Mouse (Mus musculus): Measurements from ENCODE around the gene Sema3e. TPM values are rescaled to one million over a fixed set of nuclear protein-coding genes. Genes with fewer than 3 reads are reported as not detected.

Gene Sema3e
- polyA plus RNA-seq, 1 experiment from 2014 or later, result 0.02 TPM

DNA sequence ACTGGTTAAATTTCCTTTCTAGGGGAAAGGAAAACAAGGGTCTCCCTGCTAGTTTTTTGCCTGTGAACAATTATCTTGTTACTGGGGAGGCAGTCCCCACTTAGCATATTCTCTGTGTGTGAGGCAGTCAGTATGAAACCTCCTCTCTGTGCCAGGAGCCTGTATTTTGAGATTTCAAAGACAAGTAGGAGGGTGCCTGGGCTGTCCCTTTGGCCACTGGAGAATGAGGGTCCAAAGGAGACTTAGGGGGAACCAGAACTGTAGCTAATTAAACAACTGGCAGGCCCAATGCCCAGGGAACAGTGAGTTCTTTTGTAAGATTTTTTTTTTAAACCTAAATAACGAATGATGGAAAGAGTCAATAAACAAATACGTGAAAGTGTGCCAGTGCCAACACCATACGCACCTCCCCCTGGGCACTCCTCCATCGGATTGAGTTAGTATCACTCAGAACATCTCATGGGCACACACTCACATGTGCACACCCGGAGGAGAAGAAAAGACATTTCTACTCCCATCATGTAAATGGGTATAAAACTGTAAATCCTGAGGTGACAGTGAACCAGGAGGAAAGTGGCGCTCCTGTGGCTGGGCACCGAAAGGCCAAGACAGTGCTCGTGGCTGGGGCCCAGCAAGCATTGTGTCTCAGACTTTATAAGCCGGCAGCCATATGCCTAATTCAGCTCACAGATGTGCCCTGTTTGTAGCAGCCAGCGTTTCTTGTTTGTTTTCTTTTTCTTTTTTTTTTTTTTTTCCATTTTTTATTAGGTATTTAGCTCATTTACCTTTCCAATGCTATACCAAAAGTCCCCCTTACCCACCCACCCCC is 148.5 kb downstream of the Sema3e start:
- Histone ChIP-seq H3K4me2 (ENCODE audit: low read depth, low read length) (no peak overlapping the region), H3K9me3 (ENCODE audit: low read length) (no peaks in the 10 kb centered on the region)
- DNase-seq, result no peak

DNA sequence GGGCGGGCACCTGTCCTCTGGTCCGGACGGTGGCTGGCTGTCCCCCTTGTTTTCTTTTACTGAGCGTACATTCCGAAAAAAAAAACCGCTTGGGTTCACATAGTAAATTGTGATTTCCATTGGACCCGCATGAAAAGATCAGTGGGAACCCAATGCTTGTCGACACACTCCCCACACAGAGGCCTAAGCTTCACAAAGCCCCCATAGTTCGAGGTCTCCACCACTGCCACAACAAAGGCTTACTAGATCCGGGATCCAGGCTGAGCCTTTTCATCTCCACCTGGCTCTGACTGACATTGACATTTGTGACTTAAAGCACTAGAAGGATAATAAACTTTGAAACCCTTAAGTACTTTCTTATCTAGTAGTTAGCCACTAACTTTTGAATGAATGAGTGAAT is 155.5 kb downstream of the Sema3e start:
- Histone ChIP-seq H3K27me3 (ENCODE audit: insufficient read depth, low read length) (no peaks in the 10 kb centered on the region), H3K27ac (ENCODE audit: low read depth) (no peak overlapping the region), H3K36me3 (replicated peaks; ENCODE audit: insufficient read depth, low read length) (no peaks in the 10 kb centered on the region), H3K9ac (replicated peaks) (no peak overlapping the region), H3K4me2 (ENCODE audit: low read depth, low read length) (no peak overlapping the region), H3K9me3 (ENCODE audit: low read length) (no peaks in the 10 kb centered on the region), H3K4me1 (ENCODE audit: insufficient read depth) (no peaks in the 10 kb centered on the region), H3K4me3 (ENCODE audit: low read depth, low read length) (no peak overlapping the region)
- no peak for ATAC-seq
- WGBS (ENCODE audit: insufficient replicate concordance), result 87% methylated on average over 10 of the region's 10 CpGs
- no peak for DNase-seq
- TF ChIP-seq CTCF (IDR thresholded peaks at IDR 0.05; ENCODE audit: low read depth) (no peak), EP300 (IDR thresholded peaks at IDR 0.05; ENCODE audit: low read depth) (no peak)

More for the DNA sequence above, 148.5 kb downstream of the Sema3e start:
- H3K27ac ChIP-seq (ENCODE audit: low read depth), result no peak overlapping the region
- no peaks in the 10 kb centered on the region for H3K4me1 ChIP-seq (ENCODE audit: insufficient read depth)
- H3K36me3 ChIP-seq (replicated peaks; ENCODE audit: insufficient read depth, low read length), result no peaks in the 10 kb centered on the region
- TF ChIP-seq EP300 (IDR thresholded peaks at IDR 0.05; ENCODE audit: low read depth) (no peak), CTCF (IDR thresholded peaks at IDR 0.05; ENCODE audit: low read depth) (no peak)
- no peaks in the 10 kb centered on the region for H3K27me3 ChIP-seq (ENCODE audit: insufficient read depth, low read length)
- WGBS (ENCODE audit: insufficient replicate concordance), result 79% methylated on average over 10 of the region's 10 CpGs
- no peak for ATAC-seq
- H3K9ac ChIP-seq (replicated peaks), result no peak overlapping the region
- no peak overlapping the region for H3K4me3 ChIP-seq (ENCODE audit: low read depth, low read length)

DNA sequence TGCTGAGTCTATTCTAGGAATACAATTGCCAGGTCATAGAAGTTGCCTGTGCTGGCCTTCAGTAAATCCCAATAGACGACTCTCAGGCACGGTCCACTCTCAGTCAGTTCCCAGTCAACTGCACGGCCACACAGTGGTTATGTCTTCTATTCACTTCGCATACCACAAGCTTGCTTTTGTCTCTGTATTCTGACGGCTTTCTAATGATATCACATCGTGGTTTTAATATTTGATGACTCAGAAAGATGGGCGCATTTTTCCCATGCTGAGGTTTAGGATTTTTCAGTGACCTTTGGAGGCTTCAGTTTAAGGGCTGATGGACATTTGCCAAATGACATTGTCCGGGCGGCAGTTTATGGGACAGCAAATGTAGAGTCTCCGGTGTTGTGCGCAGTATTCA is 157.1 kb downstream of the Sema3e start:
- WGBS (ENCODE audit: insufficient replicate concordance), result 79% methylated on average over 11 of the region's 11 CpGs
- TF ChIP-seq CTCF (IDR thresholded peaks at IDR 0.05; ENCODE audit: low read depth), result no peak
- no peak for TF ChIP-seq EP300 (IDR thresholded peaks at IDR 0.05; ENCODE audit: low read depth)
- no peaks in the 10 kb centered on the region for H3K27me3 ChIP-seq (ENCODE audit: insufficient read depth, low read length)
- DNase-seq (no peak), ATAC-seq (no peak)
- H3K9me3 ChIP-seq (ENCODE audit: low read length), result no peaks in the 10 kb centered on the region
- H3K4me3 ChIP-seq (ENCODE audit: low read depth, low read length), result no peak overlapping the region
- no peak overlapping the region for H3K4me2 ChIP-seq (ENCODE audit: low read depth, low read length)
- H3K9ac ChIP-seq (replicated peaks), result no peak overlapping the region
- no peaks in the 10 kb centered on the region for H3K4me1 ChIP-seq (ENCODE audit: insufficient read depth)
- no peaks in the 10 kb centered on the region for H3K36me3 ChIP-seq (replicated peaks; ENCODE audit: insufficient read depth, low read length)
- H3K27ac ChIP-seq (ENCODE audit: low read depth), result no peak overlapping the region

DNA sequence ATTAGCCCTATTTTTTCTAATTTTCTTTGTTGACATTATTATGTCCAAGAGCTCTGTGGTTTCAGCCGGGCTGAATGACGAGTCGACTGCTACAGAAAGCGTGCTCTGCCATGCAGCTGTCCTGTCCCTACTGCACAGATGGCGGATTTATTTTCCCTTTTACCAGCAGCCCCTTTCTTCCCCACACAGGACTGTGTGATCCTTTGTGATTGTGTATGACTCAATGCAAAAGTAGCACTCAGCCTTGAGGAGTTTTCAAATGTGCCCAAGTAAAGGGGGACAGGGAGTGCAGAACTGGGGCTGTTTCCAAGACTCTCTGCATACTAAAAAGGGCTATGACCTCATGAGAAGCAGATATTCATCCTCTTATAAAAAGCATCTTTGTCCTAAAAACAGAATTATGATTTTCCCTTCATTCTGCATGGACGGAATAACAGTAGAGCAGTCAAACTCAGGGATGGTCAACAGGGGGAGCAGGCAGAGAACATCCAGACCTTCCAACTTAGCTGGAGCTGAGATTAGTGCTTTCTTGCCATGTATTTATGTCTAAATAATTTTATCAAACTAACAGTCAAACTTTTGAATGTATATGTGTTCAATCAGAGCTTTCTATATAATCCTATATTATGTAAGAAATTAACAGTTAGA is 170.2 kb downstream of the Sema3e start:
- DNase-seq (no peak), ATAC-seq (no peak)
- TF ChIP-seq CTCF (IDR thresholded peaks at IDR 0.05; ENCODE audit: low read depth) (no peak), EP300 (IDR thresholded peaks at IDR 0.05; ENCODE audit: low read depth) (no peak)
- H3K36me3 ChIP-seq (replicated peaks; ENCODE audit: insufficient read depth, low read length), result no peaks in the 10 kb centered on the region
- H3K4me2 ChIP-seq (ENCODE audit: low read depth, low read length), result no peak overlapping the region
- no peaks in the 10 kb centered on the region for H3K9me3 ChIP-seq (ENCODE audit: low read length)
- no peaks in the 10 kb centered on the region for H3K4me1 ChIP-seq (ENCODE audit: insufficient read depth)
- H3K27ac ChIP-seq (ENCODE audit: low read depth), result no peak overlapping the region
- no peak overlapping the region for H3K9ac ChIP-seq (replicated peaks)
- no peak overlapping the region for H3K4me3 ChIP-seq (ENCODE audit: low read depth, low read length)
- H3K27me3 ChIP-seq (ENCODE audit: insufficient read depth, low read length), result no peaks in the 10 kb centered on the region
- 81% methylated on average over 6 of the region's 6 CpGs for WGBS (ENCODE audit: insufficient replicate concordance)

DNA sequence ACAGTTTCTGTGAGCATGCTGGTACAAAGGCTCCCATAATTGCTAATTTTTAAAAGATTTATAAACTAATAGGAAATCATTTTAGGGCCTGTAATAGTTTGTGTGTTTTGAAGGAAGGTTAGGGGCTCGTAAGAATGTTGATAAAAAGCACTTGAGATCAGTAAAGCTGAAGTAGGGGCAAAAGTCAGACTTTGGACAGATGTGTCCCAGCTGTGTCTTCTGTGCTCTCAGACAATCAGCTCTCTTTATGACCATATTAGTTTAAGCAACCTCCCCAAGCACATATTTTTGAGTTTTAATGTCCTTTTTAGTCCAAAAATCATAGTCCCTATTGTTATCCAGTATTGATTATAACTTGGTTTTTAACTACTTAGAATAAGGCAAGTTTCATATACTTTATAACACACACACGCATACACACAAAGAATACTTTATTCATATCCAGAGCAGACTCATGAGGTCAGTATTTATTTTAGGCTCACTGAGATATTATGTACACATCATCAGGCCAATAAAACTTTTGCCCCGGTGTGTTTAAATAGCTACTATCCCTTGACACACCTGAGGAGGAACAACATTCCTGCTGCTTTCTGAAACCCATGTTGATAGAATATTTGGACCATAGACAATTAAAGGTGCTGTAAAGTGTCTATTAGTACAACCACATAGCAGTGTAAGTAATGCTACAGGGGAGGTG is 173.4 kb downstream of the Sema3e start:
- ATAC-seq (no peak), DNase-seq (no peak)
- WGBS (ENCODE audit: insufficient replicate concordance), result 63% methylated on average over 3 of the region's 3 CpGs
- H3K4me1 ChIP-seq (ENCODE audit: insufficient read depth), result no peaks in the 10 kb centered on the region
- no peak overlapping the region for H3K4me3 ChIP-seq (ENCODE audit: low read depth, low read length)
- H3K9me3 ChIP-seq (ENCODE audit: low read length), result no peaks in the 10 kb centered on the region
- no peak overlapping the region for H3K9ac ChIP-seq (replicated peaks)
- TF ChIP-seq EP300 (IDR thresholded peaks at IDR 0.05; ENCODE audit: low read depth), result no peak
- H3K4me2 ChIP-seq (ENCODE audit: low read depth, low read length), result no peak overlapping the region
- no peaks in the 10 kb centered on the region for H3K36me3 ChIP-seq (replicated peaks; ENCODE audit: insufficient read depth, low read length)
- no peaks in the 10 kb centered on the region for H3K27me3 ChIP-seq (ENCODE audit: insufficient read depth, low read length)
- H3K27ac ChIP-seq (ENCODE audit: low read depth), result no peak overlapping the region

DNA sequence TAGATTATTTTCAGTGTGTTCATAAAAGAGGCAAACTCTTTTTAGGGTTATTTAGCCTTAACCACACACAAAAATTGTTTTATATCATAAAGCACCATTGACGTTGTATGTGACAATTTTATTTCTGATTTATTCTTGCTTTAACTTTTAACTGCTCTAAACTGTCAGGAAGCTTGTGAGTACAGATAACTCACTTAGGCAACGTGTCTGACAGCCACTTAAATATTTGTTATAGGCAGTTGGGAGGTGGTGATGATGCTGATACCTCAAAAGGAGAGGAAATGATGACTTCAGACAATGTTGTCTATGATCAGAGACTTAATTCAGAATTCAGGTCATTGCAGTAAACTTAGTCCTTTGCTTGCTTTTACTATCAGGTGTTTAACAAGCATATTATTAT is 181.7 kb downstream of the Sema3e start:
- no peak for ATAC-seq
- 38% methylated on average over 2 of the region's 2 CpGs for WGBS (ENCODE audit: insufficient replicate concordance)
- Histone ChIP-seq H3K36me3 (replicated peaks; ENCODE audit: insufficient read depth, low read length) (no peaks in the 10 kb centered on the region), H3K9me3 (ENCODE audit: low read length) (no peaks in the 10 kb centered on the region), H3K4me2 (ENCODE audit: low read depth, low read length) (no peak overlapping the region), H3K27me3 (ENCODE audit: insufficient read depth, low read length) (no peaks in the 10 kb centered on the region), H3K4me1 (ENCODE audit: insufficient read depth) (no peaks in the 10 kb centered on the region), H3K27ac (ENCODE audit: low read depth) (no peak overlapping the region), H3K4me3 (ENCODE audit: low read depth, low read length) (no peak overlapping the region), H3K9ac (replicated peaks) (no peak overlapping the region)
- DNase-seq, result no peak
- no peak for TF ChIP-seq CTCF (IDR thresholded peaks at IDR 0.05; ENCODE audit: low read depth)
- no peak for TF ChIP-seq EP300 (IDR thresholded peaks at IDR 0.05; ENCODE audit: low read depth)
